Mouse (Mus musculus): ENCODE measurements around the gene Smco4.

DNA sequence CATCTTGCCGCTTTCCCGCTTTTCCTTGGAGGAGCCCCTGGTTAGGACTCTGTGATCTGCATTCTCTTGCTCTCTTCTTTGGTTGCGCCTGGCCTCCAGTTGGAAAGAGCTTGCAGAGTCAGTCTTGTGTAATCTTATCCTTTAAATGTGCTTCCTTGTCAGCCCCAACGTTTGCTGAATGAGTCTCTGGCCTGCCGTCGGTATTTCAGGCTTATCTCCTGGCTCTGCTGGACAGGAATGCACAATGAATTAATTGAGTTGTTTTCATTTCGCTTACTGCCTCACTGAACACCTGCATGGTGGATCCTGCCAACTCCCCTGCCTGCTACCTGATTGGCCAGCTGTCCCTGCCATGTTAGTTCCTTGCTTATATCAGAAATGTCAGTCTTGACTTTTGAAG lies 19.7 kb downstream of the Smco4 start:
- TF ChIP-seq POLR2A (IDR thresholded peaks at IDR 0.05; ENCODE audit: borderline replicate concordance, low read depth, low read length) (no peak), CTCF (IDR thresholded peaks at IDR 0.05; ENCODE audit: low read depth, low read length) (no peak)
